Mouse (Mus musculus): ENCODE data around the gene Gps2.

DNA sequence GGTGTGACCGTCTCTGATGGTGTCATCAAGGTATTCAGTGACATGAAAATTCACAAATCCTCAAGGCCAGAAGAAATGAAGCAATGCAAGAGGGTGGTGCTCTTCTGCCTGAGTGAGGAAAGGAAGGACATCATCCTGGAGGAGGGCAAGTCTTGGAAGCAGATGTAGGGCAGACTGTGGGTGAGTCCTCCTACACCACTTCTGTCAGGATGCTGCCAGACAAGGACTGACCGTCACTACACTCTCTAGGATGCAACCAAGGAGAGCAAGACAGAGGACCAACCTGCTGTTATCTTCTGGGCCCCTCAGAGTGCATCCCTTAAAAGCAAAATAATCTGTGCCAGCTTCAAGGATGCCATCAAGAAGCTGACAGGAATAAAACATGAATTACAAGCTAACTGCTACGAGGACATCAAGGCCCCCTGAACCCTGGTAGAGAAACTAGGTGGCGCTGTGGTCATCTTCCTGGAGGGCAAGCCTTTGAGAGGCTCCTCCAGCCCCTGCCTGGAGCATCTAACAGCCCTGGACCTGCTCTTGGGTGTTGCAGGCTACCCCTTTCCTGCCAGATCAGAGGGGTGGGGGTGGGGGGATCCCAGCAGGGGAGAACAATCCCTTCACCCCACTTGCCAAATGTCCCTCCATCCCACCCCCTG is 37.2 kb downstream of the Gps2 start:
- no peak for TF ChIP-seq POLR2A (IDR thresholded peaks at IDR 0.05; ENCODE audit: control insufficient read depth, extremely low read depth, insufficient read depth, low read length, poor library complexity)
- TF ChIP-seq CTCF (IDR thresholded peaks at IDR 0.05; ENCODE audit: borderline replicate concordance, control insufficient read depth, extremely low read depth, insufficient read depth, low read length, poor library complexity), result no peak

All from thymus, adult 2 months (tissue).